Mouse (Mus musculus) heart, postnatal 0 days (tissue): ENCODE results near the gene Limch1.

Source experiments
- CTCF ChIP-seq: IDR thresholded peaks from 2 replicates; pipeline ENCODE4 v1.5.1; 2016; ENCODE audit warnings: antibody characterized with exemption, control low read depth, low read depth
- EP300 ChIP-seq: IDR thresholded peaks from 2 replicates; pipeline ENCODE4 v1.6.1; 2016; ENCODE audit warnings: antibody characterized with exemption, low read depth

DNA sequence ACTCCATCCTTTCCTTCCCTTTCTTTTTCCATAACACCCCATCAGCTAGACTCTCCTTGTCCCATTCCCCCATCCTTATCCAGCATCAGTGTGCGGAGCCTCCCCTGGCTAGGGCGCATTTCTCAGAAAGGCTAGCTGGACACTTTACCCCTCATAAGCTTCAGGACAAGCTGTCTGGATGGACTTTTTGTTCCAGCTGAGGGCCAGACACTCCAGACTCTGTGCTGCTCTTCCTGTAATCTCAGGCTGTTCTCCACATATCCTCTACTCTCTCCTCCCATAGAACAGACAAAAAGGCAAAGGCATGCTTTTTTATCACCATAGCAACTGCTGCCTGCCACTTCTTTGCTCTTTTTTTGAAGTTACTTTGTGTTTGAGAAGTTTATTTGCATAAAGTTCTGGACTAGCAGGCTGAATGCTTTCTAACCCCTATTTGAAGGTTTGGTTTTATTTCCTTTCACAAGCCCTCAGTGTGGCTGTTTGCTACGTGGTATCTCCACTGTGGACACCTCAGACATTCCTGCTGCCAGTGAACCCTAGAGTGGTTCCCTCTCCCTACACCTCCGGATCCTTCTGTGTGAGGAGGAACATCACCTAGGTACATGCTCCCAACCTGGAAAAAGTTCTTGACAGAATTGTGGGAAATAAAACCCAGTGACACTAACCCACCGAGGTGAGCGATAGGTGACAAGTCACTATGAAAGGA is 77.0 kb downstream of the Limch1 start:
- TF ChIP-seq CTCF (no peak), EP300 (no peak)
